Mouse (Mus musculus) heart, postnatal 0 days (tissue): ENCODE measurements at regions not wholly inside any gene's neighbourhood (a gene's known extent, or its start where the extent isn't known, plus 50 kb on each side); places are given as distances from the start of the nearest gene placed in this dataset.

Source experiments
- ATAC-seq: fragments of 200-750 bp; cut with Nextera tagmentation; 2 replicates; pipeline ENCODE4 v1.8.0; 2017; ENCODE audit warnings: low read depth, moderate number of reproducible peaks, moderate library complexity; ENCODE audit not compliant: insufficient read depth
- DNase-seq: peaks from one replicate; pipeline ENCODE4 v3.0.0-alpha.2; 2016; ENCODE audit warnings: low spot score
- H3K27ac ChIP-seq: fragments of 300-500 bp; sonication (generic); 2 replicates; pipeline ENCODE4 v1.5.1; 2014; ENCODE audit warnings: low read depth, mild to moderate bottlenecking
- H3K27me3 ChIP-seq: fragments of 300-500 bp; sonication (generic); 2 replicates; pipeline ENCODE4 v1.6.1; 2014; ENCODE audit warnings: low read length, mixed read lengths; ENCODE audit not compliant: control insufficient read depth, insufficient read depth
- H3K36me3 ChIP-seq: fragments of 300-500 bp; sonication (generic); replicated peaks from 2 replicates; pipeline ENCODE4 v1.6.1; 2014; ENCODE audit warnings: low read length, mixed read lengths; ENCODE audit not compliant: control insufficient read depth, insufficient read depth
- H3K4me1 ChIP-seq: fragments of 300-500 bp; sonication (generic); 2 replicates; pipeline ENCODE4 v1.6.1; 2014; ENCODE audit warnings: antibody characterized with exemption; ENCODE audit not compliant: control insufficient read depth, insufficient read depth
- H3K4me2 ChIP-seq: fragments of 300-500 bp; sonication (generic); 2 replicates; pipeline ENCODE4 v1.6.1; 2014; ENCODE audit warnings: low read depth, mild to moderate bottlenecking, low read length, moderate library complexity
- H3K4me3 ChIP-seq: fragments of 300-500 bp; sonication (generic); 2 replicates; pipeline ENCODE4 v1.5.1; 2014; ENCODE audit warnings: low read depth, low read length
- H3K9ac ChIP-seq: fragments of 300-500 bp; sonication (generic); replicated peaks from 2 replicates; pipeline ENCODE4 v1.6.1; 2014; ENCODE audit warnings: low read depth, low read length, mixed read lengths
- H3K9me3 ChIP-seq: fragments of 300-500 bp; sonication (generic); replicated peaks from 2 replicates; pipeline ENCODE4 v1.6.1; 2016; ENCODE audit warnings: low read length; ENCODE audit not compliant: control insufficient read depth
- CTCF ChIP-seq: IDR thresholded peaks from 2 replicates; pipeline ENCODE4 v1.5.1; 2016; ENCODE audit warnings: antibody characterized with exemption, control low read depth, low read depth
- EP300 ChIP-seq: IDR thresholded peaks from 2 replicates; pipeline ENCODE4 v1.6.1; 2016; ENCODE audit warnings: antibody characterized with exemption, low read depth
- WGBS: fragments of 180-500 bp; shearing (Covaris S2); extraction: QIAGEN DNeasy Blood & Tissue Kit; methylation state at CpG from one replicate; pipeline ENCODE4 v1.1.7; 2014; 5-methylcytosine and 5-hydroxymethylcytosine counted together

GRCm38 (mm10) chr2:48661222-48661621 lies 152.7 kb upstream of the Acvr2a start:
- Histone ChIP-seq H3K9ac (no peak overlapping the region), H3K9me3 (no peaks in the 10 kb centered on the region), H3K36me3 (no peaks in the 10 kb centered on the region), H3K27ac (no peak overlapping the region), H3K4me1 (no peaks in the 10 kb centered on the region), H3K4me3 (no peak overlapping the region), H3K27me3 (no peaks in the 10 kb centered on the region), H3K4me2 (no peak overlapping the region)
- ATAC-seq (no peak), DNase-seq (no peak)
- TF ChIP-seq CTCF (no peak), EP300 (no peak)
- 58% methylated on average over 1 of the region's 1 CpGs for WGBS

- no peaks in the 10 kb centered on the region for H3K36me3 ChIP-seq
- no peaks in the 10 kb centered on the region for H3K4me1 ChIP-seq
- no peak overlapping the region for H3K9ac ChIP-seq
- no peak for DNase-seq
- no peak overlapping the region for H3K27ac ChIP-seq
- no peak for TF ChIP-seq CTCF
- TF ChIP-seq EP300 = no peak
- H3K27me3 ChIP-seq = no peaks in the 10 kb centered on the region
- H3K4me3 ChIP-seq = no peak overlapping the region
- H3K4me2 ChIP-seq = no peak overlapping the region
- H3K9me3 ChIP-seq = no peaks in the 10 kb centered on the region
- no peak for ATAC-seq
- WGBS = 64% methylated on average over 2 of the region's 2 CpGs
These were observed 148.8 kb upstream of the Acvr2a start for GRCm38 (mm10) chr2:48665103-48665502.

- H3K4me2 ChIP-seq = no peak overlapping the region
- H3K4me1 ChIP-seq = no peaks in the 10 kb centered on the region
- H3K4me3 ChIP-seq = no peak overlapping the region
- H3K9ac ChIP-seq = no peak overlapping the region
- TF ChIP-seq EP300 = no peak
- 52% methylated on average over 1 of the region's 1 CpGs for WGBS
- no peaks in the 10 kb centered on the region for H3K27me3 ChIP-seq
- H3K36me3 ChIP-seq = no peaks in the 10 kb centered on the region
- no peak for ATAC-seq
- no peak for DNase-seq
- no peak overlapping the region for H3K27ac ChIP-seq
- no peaks in the 10 kb centered on the region for H3K9me3 ChIP-seq
These were observed 124.8 kb upstream of the Acvr2a start for GRCm38 (mm10) chr2:48689098-48689497.

DNA sequence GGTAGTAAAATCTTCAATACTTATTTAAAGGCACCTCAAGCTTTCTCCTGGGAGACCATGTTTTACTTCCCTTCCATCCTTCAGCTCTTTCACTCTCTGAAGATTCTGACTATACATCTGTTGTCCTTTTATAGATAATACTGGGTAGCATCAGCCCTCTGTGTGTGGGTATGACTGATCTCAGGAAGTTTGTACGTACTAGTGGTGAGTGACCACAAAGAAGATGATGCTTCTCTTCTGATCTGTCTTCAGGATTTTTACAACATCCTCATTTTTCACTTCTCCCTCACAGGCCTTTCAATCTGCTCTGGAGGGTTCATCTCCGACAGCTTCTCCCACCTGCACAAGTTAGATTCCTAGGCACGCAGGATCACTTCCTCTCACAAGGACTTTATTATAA lies 119.4 kb upstream of the Acvr2a start:
- Histone ChIP-seq H3K36me3 (no peaks in the 10 kb centered on the region), H3K9ac (no peak overlapping the region), H3K9me3 (no peaks in the 10 kb centered on the region), H3K4me1 (no peaks in the 10 kb centered on the region), H3K4me3 (no peak overlapping the region), H3K4me2 (no peak overlapping the region), H3K27ac (no peak overlapping the region), H3K27me3 (no peaks in the 10 kb centered on the region)
- no peak for DNase-seq
- WGBS = 86% methylated on average over 3 of the region's 3 CpGs
- TF ChIP-seq EP300 (no peak), CTCF (no peak)
- ATAC-seq = no peak

GRCm38 (mm10) chr2:48700886-48701285 lies 113.0 kb upstream of the Acvr2a start:
- DNase-seq (no peak), ATAC-seq (no peak)
- no peaks in the 10 kb centered on the region for H3K4me1 ChIP-seq
- no peaks in the 10 kb centered on the region for H3K9me3 ChIP-seq
- no peak for TF ChIP-seq CTCF
- no peak for TF ChIP-seq EP300
- 41% methylated on average over 2 of the region's 2 CpGs for WGBS
- no peak overlapping the region for H3K9ac ChIP-seq
- no peaks in the 10 kb centered on the region for H3K36me3 ChIP-seq
- H3K27ac ChIP-seq = no peak overlapping the region
- no peak overlapping the region for H3K4me2 ChIP-seq
- no peak overlapping the region for H3K4me3 ChIP-seq
- no peaks in the 10 kb centered on the region for H3K27me3 ChIP-seq

DNA sequence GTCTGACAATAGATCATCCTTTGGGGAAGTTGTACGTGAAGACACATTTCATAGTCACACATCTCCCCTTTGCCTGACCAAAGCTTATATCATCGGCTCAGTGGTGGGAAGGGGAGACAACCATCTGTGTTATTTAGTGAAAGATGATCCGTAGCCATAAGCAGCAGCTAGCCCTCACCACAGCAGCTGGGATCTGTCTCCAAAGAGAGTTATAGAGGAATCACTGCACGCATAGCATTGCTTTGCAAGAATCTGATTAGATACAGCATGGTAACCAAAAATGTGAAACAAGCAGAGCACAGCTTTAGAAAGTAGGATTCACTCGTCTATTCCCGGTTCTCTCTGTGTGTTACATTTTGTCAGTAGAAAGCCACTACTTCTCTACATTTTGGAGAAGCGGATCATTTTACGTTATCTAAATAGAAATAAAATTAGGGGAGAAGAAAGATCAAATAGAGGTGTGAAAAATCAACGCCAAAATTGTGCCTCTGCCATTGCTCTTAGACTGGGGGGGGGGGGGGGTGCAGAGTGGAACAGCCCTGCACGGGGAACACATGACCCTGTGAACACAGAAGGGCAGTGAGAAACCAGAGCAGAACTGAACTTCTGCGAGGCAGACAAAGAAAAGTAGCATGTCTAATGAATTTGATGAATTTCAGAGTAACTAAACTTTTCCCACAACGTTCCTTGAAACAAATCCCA lies 108.7 kb upstream of the Acvr2a start:
- Histone ChIP-seq H3K4me3 (no peak overlapping the region), H3K9ac (no peak overlapping the region), H3K4me1 (no peaks in the 10 kb centered on the region), H3K27ac (no peak overlapping the region), H3K9me3 (no peaks in the 10 kb centered on the region), H3K4me2 (no peak overlapping the region), H3K27me3 (no peaks in the 10 kb centered on the region), H3K36me3 (no peaks in the 10 kb centered on the region)
- 70% methylated on average over 12 of the region's 12 CpGs for WGBS
- TF ChIP-seq CTCF (no peak), EP300 (no peak)
- ATAC-seq (no peak), DNase-seq (no peak)
